Mouse (Mus musculus) liver, embryonic 14.5 days (tissue): Measurements from ENCODE around the gene Zfp346.
A peak's percentile ranks its signal among the peaks of the same experiment; 100 is the strongest.

ENCODE experiments used
- CTCF ChIP-seq: IDR thresholded peaks from 2 replicates; pipeline ENCODE4 v1.5.1; 2016; ENCODE audit warnings: antibody characterized with exemption, low read depth, control low read depth
- EP300 ChIP-seq: IDR thresholded peaks from 2 replicates; pipeline ENCODE4 v1.6.1; 2016; ENCODE audit warnings: antibody characterized with exemption, low read depth

DNA sequence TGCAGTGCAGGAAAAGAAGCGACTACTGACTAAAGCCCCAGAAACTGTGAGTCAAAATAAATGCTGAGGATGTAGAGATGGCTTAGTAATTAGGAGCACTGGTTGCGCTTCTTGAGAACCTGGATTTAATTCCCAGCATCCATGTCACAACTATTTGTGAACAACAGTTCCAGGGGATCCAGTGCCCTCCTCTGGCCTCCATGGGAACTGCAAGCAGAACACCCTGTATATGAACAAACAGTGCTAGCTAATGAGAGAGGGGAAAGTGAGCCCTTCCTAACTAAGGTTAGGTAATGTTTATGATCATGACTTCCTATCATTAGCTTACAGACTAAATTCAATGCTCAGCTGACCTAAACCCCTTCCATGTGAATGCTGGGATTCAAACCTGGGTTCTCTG is 47.1 kb upstream of the Zfp346 start:
- TF ChIP-seq EP300 (no peak), CTCF (peak; percentile 76)
